ENCODE assay signal across 19 mouse cellular contexts in the genomic region with DNA sequence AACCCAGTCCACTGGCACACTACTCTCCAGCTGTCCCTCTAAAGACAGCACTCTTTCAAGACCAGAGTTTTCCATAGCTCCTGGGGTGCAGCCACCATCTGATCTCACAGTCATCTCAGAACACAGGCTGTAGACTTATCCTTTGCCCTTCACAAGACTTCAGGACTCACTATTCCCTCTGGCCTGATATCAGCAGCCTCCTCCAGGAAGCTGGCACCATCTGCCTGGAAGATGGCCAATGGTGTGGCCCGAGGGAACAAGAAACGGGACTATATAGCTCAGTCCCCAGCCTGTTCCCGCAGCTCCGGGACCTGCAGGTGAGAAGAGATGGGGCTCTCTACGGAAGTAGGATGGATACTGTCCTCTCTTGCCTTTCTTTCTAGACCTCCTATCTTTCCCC. TPM values are rescaled to one million over a fixed set of nuclear protein-coding genes. Genes with fewer than 3 reads are reported as not detected.
"Had no signal": no experiment of that assay in that cellular context is flagged by ENCODE, and none has a peak within 500 bp of the region (broad histone marks: within the 10 kb centered on the region; RNA-seq: fewer than 3 reads in every experiment).

Gene 9530053A07Rik (plus strand): TSS at position 301 of the 400 bp plus-strand sequence.

- DNase-seq: left cerebral cortex, postnatal 4 days; liver; liver, embryonic 13.5 days; liver, postnatal 0 days; lung, adult 18-20 months; lung, adult 2 months; lung, embryonic 14.5 days; lung, postnatal 10 days; lung, postnatal 14 days; lung, postnatal 36 days; lung, postnatal 4 days; midbrain, embryonic 14.5 days had no signal

RNA-seq across cellular contexts. Expression of gene 9530053A07Rik, which starts in this region (rescaled TPM):
- total RNA-seq: left cerebral cortex, postnatal 10 days; left cerebral cortex, postnatal 14 days; left cerebral cortex, postnatal 4 days; liver, adult 2 months; megakaryocyte progenitor cell, adult 5-6 weeks; megakaryocyte, adult 5-6 weeks; megakaryocyte-erythroid progenitor cell, adult 5-6 weeks; monocyte, adult 5-6 weeks had no signal
